Mouse (Mus musculus) liver, embryonic 14.5 days (tissue): ENCODE results near the gene Cacna1a.

Experiments
- CTCF ChIP-seq: IDR thresholded peaks from 2 replicates; pipeline ENCODE4 v1.5.1; 2016; ENCODE audit warnings: antibody characterized with exemption, low read depth, control low read depth
- EP300 ChIP-seq: IDR thresholded peaks from 2 replicates; pipeline ENCODE4 v1.6.1; 2016; ENCODE audit warnings: antibody characterized with exemption, low read depth

DNA sequence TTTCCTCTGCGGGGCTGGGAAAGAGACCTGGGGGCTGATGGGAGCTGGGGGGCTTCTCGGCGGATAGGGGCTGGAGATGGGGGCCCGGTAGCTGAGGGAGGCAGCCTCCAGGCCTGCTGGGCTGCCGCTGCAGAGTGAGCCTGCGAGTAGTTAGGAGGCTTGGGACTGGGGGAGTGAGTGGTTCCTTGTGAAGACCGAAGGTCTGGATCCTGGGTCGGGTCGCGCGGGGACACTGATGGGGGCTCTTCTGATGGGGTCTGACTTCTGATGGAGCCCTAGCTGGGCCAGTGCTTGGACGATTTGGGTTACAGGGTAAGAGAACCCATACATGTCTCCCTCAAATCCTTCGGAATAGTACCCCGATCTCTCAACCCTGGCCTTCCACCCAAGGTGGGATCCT is 27.8 kb downstream of the Cacna1a start:
- TF ChIP-seq CTCF (no peak), EP300 (no peak)
